Mouse (Mus musculus): ENCODE results near the gene Vgll4. TPM values are rescaled to one million over a fixed set of nuclear protein-coding genes. Genes with fewer than 3 reads are reported as not detected.

Gene Vgll4
- polyA plus RNA-seq, 1 experiment from 2014 or later, result 76.0 TPM

- WGBS, result 2% methylated on average over 17 of the region's 17 CpGs
- Histone ChIP-seq H3K27me3 (replicated peaks) (no peaks in the 10 kb centered on the region), H3K4me1 (replicated peaks) (peaks cover 35% of the 10 kb centered on the region), H3K9me3 (no peaks in the 10 kb centered on the region), H3K4me3 (replicated peaks) (peak overlapping the region; percentile 54), H3K36me3 (no peaks in the 10 kb centered on the region), H3K27ac (peak overlapping the region; percentile 86), H3K4me2 (replicated peaks) (peak overlapping the region; percentile 65), H3K9ac (peak overlapping the region; percentile 74)
- no peak for ATAC-seq
Observed at GRCm38 (mm10) chr6:114920523-114921445, 49.0 kb downstream of the Vgll4 start.

- WGBS, result 8% methylated on average over 9 of the region's 9 CpGs
- H3K27me3 ChIP-seq (replicated peaks), result no peaks in the 10 kb centered on the region
- H3K9ac ChIP-seq, result peak overlapping the region; percentile 74
- no peaks in the 10 kb centered on the region for H3K9me3 ChIP-seq
- H3K36me3 ChIP-seq, result no peaks in the 10 kb centered on the region
- H3K4me1 ChIP-seq (replicated peaks), result peaks cover 45% of the 10 kb centered on the region
- peak overlapping the region; percentile 54 for H3K4me3 ChIP-seq (replicated peaks)
- peak overlapping the region; percentile 65 for H3K4me2 ChIP-seq (replicated peaks)
- peak overlapping the region; percentile 86 for H3K27ac ChIP-seq
- no peak for ATAC-seq
Observed at GRCm38 (mm10) chr6:114919670-114920313, 50.0 kb downstream of the Vgll4 start.

- no peaks in the 10 kb centered on the region for H3K36me3 ChIP-seq
- H3K27ac ChIP-seq, result no peak overlapping the region
- no peak for ATAC-seq
- H3K4me3 ChIP-seq (replicated peaks), result peak overlapping the region; percentile 54
- H3K4me2 ChIP-seq (replicated peaks), result peak overlapping the region; percentile 65
- H3K9ac ChIP-seq, result no peak overlapping the region
- H3K27me3 ChIP-seq (replicated peaks), result no peaks in the 10 kb centered on the region
- no peaks in the 10 kb centered on the region for H3K9me3 ChIP-seq
- peaks cover 52% of the 10 kb centered on the region for H3K4me1 ChIP-seq (replicated peaks)
- 77% methylated on average over 9 of the region's 9 CpGs for WGBS
Observed at GRCm38 (mm10) chr6:114918994-114919393, 50.8 kb downstream of the Vgll4 start.

GRCm38 (mm10) chr6:114917770-114918635 lies 51.8 kb downstream of the Vgll4 start:
- H3K9ac ChIP-seq, result no peak overlapping the region; the same call in 1 of the 2 replicates
- no peaks in the 10 kb centered on the region for H3K27me3 ChIP-seq (replicated peaks)
- 0 out of 2 replicates have a peak overlapping the region, but pooled peaks have one; percentile 54 for H3K4me3 ChIP-seq (replicated peaks)
- peak overlapping the region; percentile 65 for H3K4me2 ChIP-seq (replicated peaks)
- no peaks in the 10 kb centered on the region for H3K36me3 ChIP-seq
- ATAC-seq, result no peak
- peak overlapping the region; percentile 80 for H3K27ac ChIP-seq
- 56% methylated on average over 14 of the region's 14 CpGs for WGBS
- H3K4me1 ChIP-seq (replicated peaks), result peaks cover 60% of the 10 kb centered on the region
- no peaks in the 10 kb centered on the region for H3K9me3 ChIP-seq

- WGBS, result 39% methylated on average over 11 of the region's 11 CpGs
- ATAC-seq, result peak; percentile 13; the same call in 1 of the 2 replicates
- Histone ChIP-seq H3K27ac (peak overlapping the region; percentile 80), H3K4me3 (replicated peaks) (no peak overlapping the region), H3K27me3 (replicated peaks) (no peaks in the 10 kb centered on the region), H3K4me1 (replicated peaks) (peaks cover 66% of the 10 kb centered on the region), H3K9me3 (no peaks in the 10 kb centered on the region), H3K9ac (0 out of 2 replicates have a peak overlapping the region, but pooled peaks have one; percentile 3), H3K36me3 (no peaks in the 10 kb centered on the region), H3K4me2 (replicated peaks) (peak overlapping the region; percentile 65)
Observed at GRCm38 (mm10) chr6:114917129-114917528, 52.7 kb downstream of the Vgll4 start.

GRCm38 (mm10) chr6:114916715-114916992 lies 53.1 kb downstream of the Vgll4 start:
- peak; percentile 51 for ATAC-seq
- Histone ChIP-seq H3K36me3 (no peaks in the 10 kb centered on the region), H3K9ac (peak overlapping the region; percentile 3; the same call in 1 of the 2 replicates), H3K4me1 (replicated peaks) (peaks cover 69% of the 10 kb centered on the region), H3K27ac (peak overlapping the region; percentile 80), H3K4me2 (replicated peaks) (peak overlapping the region; percentile 65), H3K9me3 (no peaks in the 10 kb centered on the region), H3K27me3 (replicated peaks) (no peaks in the 10 kb centered on the region), H3K4me3 (replicated peaks) (peak overlapping the region; percentile 22)
- WGBS, result 7% methylated on average over 5 of the region's 5 CpGs

- Histone ChIP-seq H3K27ac (peak overlapping the region; percentile 80), H3K9me3 (no peaks in the 10 kb centered on the region), H3K4me2 (replicated peaks) (peak overlapping the region; percentile 65), H3K9ac (peak overlapping the region; percentile 3; the same call in 1 of the 2 replicates), H3K4me3 (replicated peaks) (peak overlapping the region; percentile 22), H3K36me3 (no peaks in the 10 kb centered on the region), H3K4me1 (replicated peaks) (peaks cover 74% of the 10 kb centered on the region), H3K27me3 (replicated peaks) (no peaks in the 10 kb centered on the region)
- WGBS, result 22% methylated on average over 19 of the region's 19 CpGs
- ATAC-seq, result peak; percentile 39
Observed at GRCm38 (mm10) chr6:114915915-114916714, 53.7 kb downstream of the Vgll4 start.

GRCm38 (mm10) chr6:114914041-114914716 lies 55.6 kb downstream of the Vgll4 start:
- Histone ChIP-seq H3K9me3 (no peaks in the 10 kb centered on the region), H3K27me3 (replicated peaks) (no peaks in the 10 kb centered on the region), H3K27ac (0 out of 2 replicates have a peak overlapping the region, but pooled peaks have one; percentile 3), H3K4me3 (replicated peaks) (no peak overlapping the region), H3K4me1 (replicated peaks) (peaks cover 71% of the 10 kb centered on the region), H3K4me2 (replicated peaks) (no peak overlapping the region), H3K9ac (no peak overlapping the region), H3K36me3 (no peaks in the 10 kb centered on the region)
- ATAC-seq, result no peak
- 73% methylated on average over 10 of the region's 10 CpGs for WGBS

- H3K9me3 ChIP-seq, result no peaks in the 10 kb centered on the region
- 53% methylated on average over 4 of the region's 4 CpGs for WGBS
- H3K27ac ChIP-seq, result no peak overlapping the region
- no peak for ATAC-seq
- H3K27me3 ChIP-seq (replicated peaks), result no peaks in the 10 kb centered on the region
- H3K4me2 ChIP-seq (replicated peaks), result no peak overlapping the region
- peaks cover 66% of the 10 kb centered on the region for H3K4me1 ChIP-seq (replicated peaks)
- no peaks in the 10 kb centered on the region for H3K36me3 ChIP-seq
- no peak overlapping the region for H3K4me3 ChIP-seq (replicated peaks)
- H3K9ac ChIP-seq, result no peak overlapping the region
Observed at GRCm38 (mm10) chr6:114913142-114913541, 56.7 kb downstream of the Vgll4 start.

GRCm38 (mm10) chr6:114911540-114911939 lies 58.3 kb downstream of the Vgll4 start:
- Histone ChIP-seq H3K36me3 (no peaks in the 10 kb centered on the region), H3K27me3 (replicated peaks) (no peaks in the 10 kb centered on the region), H3K4me1 (replicated peaks) (peaks cover 57% of the 10 kb centered on the region), H3K9ac (no peak overlapping the region), H3K9me3 (no peaks in the 10 kb centered on the region), H3K4me2 (replicated peaks) (no peak overlapping the region), H3K4me3 (replicated peaks) (no peak overlapping the region), H3K27ac (no peak overlapping the region)
- WGBS, result 69% methylated on average over 3 of the region's 3 CpGs
- ATAC-seq, result no peak

GRCm38 (mm10) chr6:114909801-114910200 lies 60.0 kb downstream of the Vgll4 start:
- Histone ChIP-seq H3K9me3 (no peaks in the 10 kb centered on the region), H3K36me3 (no peaks in the 10 kb centered on the region), H3K27ac (no peak overlapping the region), H3K27me3 (replicated peaks) (no peaks in the 10 kb centered on the region), H3K4me1 (replicated peaks) (peaks cover 43% of the 10 kb centered on the region), H3K4me2 (replicated peaks) (no peak overlapping the region), H3K9ac (no peak overlapping the region), H3K4me3 (replicated peaks) (no peak overlapping the region)
- ATAC-seq, result no peak
- WGBS, result 86% methylated on average over 7 of the region's 7 CpGs

All from intestine, embryonic 15.5 days (tissue).